Mouse (Mus musculus): Measurements from ENCODE around the gene Zfp444.

Gene Zfp444

GRCm38 (mm10) chr7:6172006-6172649, at the start of gene Zfp444:
TSS of gene Zfp444 (plus strand) at chr7:6172226.
- in situ Hi-C loops (cut with MboI): no loop called here

GRCm38 (mm10) chr7:6126690-6127448, 45.2 kb upstream of the Zfp444 start:
- in situ Hi-C loops (cut with MboI): loop anchor here (10.0 kb wide), 1 partner anchor 68 kb away; the partner anchor contains the start of gene Galp

- in situ Hi-C loops (cut with MboI): no loop called here
Measured at GRCm38 (mm10) chr7:6130346-6130745, 41.7 kb upstream of the Zfp444 start.

- in situ Hi-C loops (cut with MboI): no loop called here
Measured at GRCm38 (mm10) chr7:6132646-6133045, 39.4 kb upstream of the Zfp444 start.

GRCm38 (mm10) chr7:6136497-6136896, 35.5 kb upstream of the Zfp444 start:
- in situ Hi-C loops (cut with MboI): no loop called here

- in situ Hi-C loops (cut with MboI): no loop called here
Measured at GRCm38 (mm10) chr7:6139295-6139694, 32.7 kb upstream of the Zfp444 start.

- in situ Hi-C loops (cut with MboI): no loop called here
Measured at GRCm38 (mm10) chr7:6143991-6144531, 28.0 kb upstream of the Zfp444 start.

GRCm38 (mm10) chr7:6145423-6146188, 26.4 kb upstream of the Zfp444 start:
- in situ Hi-C loops (cut with MboI): no loop called here

GRCm38 (mm10) chr7:6146194-6146981, 25.6 kb upstream of the Zfp444 start:
- in situ Hi-C loops (cut with MboI): no loop called here

- in situ Hi-C loops (cut with MboI): no loop called here
Measured at GRCm38 (mm10) chr7:6146982-6147325, 25.1 kb upstream of the Zfp444 start.

GRCm38 (mm10) chr7:6147688-6148087, 24.3 kb upstream of the Zfp444 start:
- in situ Hi-C loops (cut with MboI): no loop called here

GRCm38 (mm10) chr7:6151266-6151665, 20.8 kb upstream of the Zfp444 start:
- in situ Hi-C loops (cut with MboI): no loop called here

GRCm38 (mm10) chr7:6152036-6152435, 20.0 kb upstream of the Zfp444 start:
- in situ Hi-C loops (cut with MboI): no loop called here

GRCm38 (mm10) chr7:6153131-6153530, 18.9 kb upstream of the Zfp444 start:
- in situ Hi-C loops (cut with MboI): no loop called here

- in situ Hi-C loops (cut with MboI): no loop called here
Measured at GRCm38 (mm10) chr7:6154164-6154563, 17.9 kb upstream of the Zfp444 start.

GRCm38 (mm10) chr7:6155031-6155872, 16.8 kb upstream of the Zfp444 start:
- in situ Hi-C loops (cut with MboI): no loop called here

- in situ Hi-C loops (cut with MboI): no loop called here
Measured at GRCm38 (mm10) chr7:6155901-6156411, 16.1 kb upstream of the Zfp444 start, which contains the start of gene Zfp787. TSS of gene Zfp787 (minus strand) at chr7:6155997.

GRCm38 (mm10) chr7:6156901-6157472, 15.0 kb upstream of the Zfp444 start:
- in situ Hi-C loops (cut with MboI): no loop called here

- in situ Hi-C loops (cut with MboI): no loop called here
Measured at GRCm38 (mm10) chr7:6157479-6157878, 14.5 kb upstream of the Zfp444 start.

- in situ Hi-C loops (cut with MboI): no loop called here
Measured at GRCm38 (mm10) chr7:6159604-6160003, 12.4 kb upstream of the Zfp444 start.

Measured in mature B cell (primary cell).